Mouse (Mus musculus) stomach, postnatal 0 days (tissue): Measurements from ENCODE around the gene Psmd3. TPM values are rescaled to one million over a fixed set of nuclear protein-coding genes. Genes with fewer than 3 reads are reported as not detected.
"Not testable (repeated sequence)": the region's sequence is repeated elsewhere in the genome, so short reads cannot be mapped to it uniquely, and the experiment has no call there.

Experiments
- ATAC-seq: fragments of 200-750 bp; cut with Nextera tagmentation; 2 replicates; pipeline ENCODE4 v1.8.0; 2017; ENCODE audit not compliant: low FRiP score, low TSS enrichment
- DNase-seq: peaks from one replicate; pipeline ENCODE4 v3.0.0-alpha.2; 2016; ENCODE audit warnings: low spot score
- H3K27ac ChIP-seq: fragments of 300-500 bp; sonication (generic); replicated peaks from 2 replicates; pipeline ENCODE4 v1.5.1; 2014; ENCODE audit warnings: mild to moderate bottlenecking, control low read depth
- H3K27me3 ChIP-seq: fragments of 300-500 bp; sonication (generic); 2 replicates; pipeline ENCODE4 v1.6.1; 2014; ENCODE audit warnings: low read length; ENCODE audit not compliant: control insufficient read depth, insufficient read depth
- H3K36me3 ChIP-seq: fragments of 300-500 bp; sonication (generic); 2 replicates; pipeline ENCODE4 v1.6.1; 2014; ENCODE audit warnings: low read length, mixed read lengths; ENCODE audit not compliant: control insufficient read depth, insufficient read depth
- H3K4me1 ChIP-seq: fragments of 300-500 bp; sonication (generic); replicated peaks from 2 replicates; pipeline ENCODE4 v1.6.1; 2014; ENCODE audit warnings: antibody characterized with exemption; ENCODE audit not compliant: control insufficient read depth, insufficient read depth
- H3K4me2 ChIP-seq: fragments of 300-500 bp; sonication (generic); replicated peaks from 2 replicates; pipeline ENCODE4 v1.6.1; 2014; ENCODE audit warnings: low read depth, mild to moderate bottlenecking, control low read depth, moderate library complexity
- H3K4me3 ChIP-seq: fragments of 300-500 bp; sonication (generic); 2 replicates; pipeline ENCODE4 v1.5.1; 2014; ENCODE audit warnings: low read depth, low read length, control low read depth
- H3K9ac ChIP-seq: fragments of 300-500 bp; sonication (generic); 2 replicates; pipeline ENCODE4 v1.6.1; 2014; ENCODE audit warnings: mild to moderate bottlenecking, low read length, control low read depth, mixed read lengths
- H3K9me3 ChIP-seq: fragments of 300-500 bp; sonication (generic); 2 replicates; pipeline ENCODE4 v1.6.1; 2016; ENCODE audit warnings: low read length; ENCODE audit not compliant: control insufficient read depth
- CTCF ChIP-seq: IDR thresholded peaks from 2 replicates; pipeline ENCODE4 v1.5.1; 2016; ENCODE audit warnings: antibody characterized with exemption, low read depth, mild to moderate bottlenecking, moderate library complexity
- EP300 ChIP-seq: optimal IDR thresholded peaks from 2 replicates; pipeline ENCODE3; 2016; ENCODE audit warnings: antibody characterized with exemption
- WGBS: fragments of 180-500 bp; shearing (Covaris S2); extraction: QIAGEN DNeasy Blood & Tissue Kit; methylation state at CpG from one replicate; pipeline ENCODE4 v1.1.7; 2014; 5-methylcytosine and 5-hydroxymethylcytosine counted together
- polyA plus RNA-seq: library from polyadenylated mRNA; unstranded; fragments of >200 nt; fragmentation: Nextera tagmentation; extraction: Ambion mirVana; gene quantifications from 2 replicates; pipeline ENCODE4 v1.2.1, GENCODE M21; 2015

The Psmd3 gene
- polyA plus RNA-seq, 1 experiment from 2014 or later: 120 TPM

DNA sequence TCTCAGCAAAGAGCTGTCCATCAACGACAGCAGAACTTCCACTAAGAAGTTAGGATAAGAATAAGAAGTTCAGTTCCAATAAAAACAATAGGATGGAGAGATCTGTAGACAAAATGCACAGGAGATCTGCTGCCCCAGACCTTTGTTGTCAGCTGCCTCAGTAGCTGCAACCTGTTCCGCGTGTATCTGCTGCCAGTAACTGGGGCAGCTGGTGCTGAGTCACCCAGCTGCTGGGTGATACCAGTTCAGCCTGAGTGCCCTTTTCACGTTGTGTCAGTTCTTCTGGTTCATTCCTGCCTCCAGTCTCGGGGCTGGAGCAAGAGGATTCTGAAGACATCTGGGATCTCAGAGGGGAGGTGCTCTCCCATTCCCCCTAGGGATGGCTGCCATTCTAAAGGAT, 10.5 kb upstream of the Psmd3 start:
- Histone ChIP-seq H3K4me2 (no peak overlapping the region), H3K36me3 (no peaks in the 10 kb centered on the region), H3K9me3 (no peaks in the 10 kb centered on the region), H3K4me1 (no peaks in the 10 kb centered on the region), H3K4me3 (no peak overlapping the region), H3K9ac (no peak overlapping the region), H3K27me3 (no peaks in the 10 kb centered on the region), H3K27ac (no peak overlapping the region)
- DNase-seq: no peak
- WGBS: 31% methylated on average over 5 of the region's 5 CpGs
- TF ChIP-seq CTCF: no peak
- TF ChIP-seq EP300: no peak
- no peak for ATAC-seq

GRCm38 (mm10) chr11:98672482-98672881, 9.9 kb upstream of the Psmd3 start:
- Histone ChIP-seq H3K9ac (no peak overlapping the region), H3K27me3 (no peaks in the 10 kb centered on the region), H3K4me2 (no peak overlapping the region), H3K4me3 (no peak overlapping the region), H3K4me1 (no peaks in the 10 kb centered on the region), H3K9me3 (no peaks in the 10 kb centered on the region), H3K36me3 (no peaks in the 10 kb centered on the region), H3K27ac (0 out of 2 replicates have a peak overlapping the region, but pooled peaks have one; percentile 4)
- no peak for TF ChIP-seq CTCF
- no peak for ATAC-seq
- DNase-seq: no peak
- 69% methylated on average over 5 of the region's 5 CpGs for WGBS

DNA sequence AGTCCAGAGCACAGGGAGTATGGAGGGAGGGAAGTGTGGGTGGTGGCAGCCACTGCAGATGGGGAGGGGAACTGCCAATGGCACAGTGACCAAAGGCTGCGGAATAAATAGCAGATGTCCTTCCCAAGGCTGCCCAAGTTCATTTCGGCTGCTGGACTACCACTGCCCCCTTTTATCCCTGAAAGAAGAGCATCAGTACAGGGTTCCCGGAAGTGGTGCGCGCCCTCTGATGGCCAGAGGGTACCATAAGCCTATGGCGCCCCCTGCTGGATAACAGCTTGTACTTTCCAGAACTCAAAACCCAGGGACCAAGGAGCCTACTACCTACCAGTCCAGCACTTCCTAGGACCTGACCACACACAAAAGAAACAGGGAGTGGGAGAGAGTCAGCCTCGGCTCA, 9.2 kb upstream of the Psmd3 start:
- WGBS: 2% methylated on average over 6 of the region's 7 CpGs
- not testable (repeated sequence) for H3K4me2 ChIP-seq, H3K9me3 ChIP-seq, H3K4me1 ChIP-seq, H3K9ac ChIP-seq, H3K27me3 ChIP-seq, H3K36me3 ChIP-seq, H3K4me3 ChIP-seq, H3K27ac ChIP-seq
- DNase-seq (peak; percentile 67), ATAC-seq (peak; percentile 71)
- peak; percentile 72 for TF ChIP-seq CTCF

GRCm38 (mm10) chr11:98675829-98676363, 6.5 kb upstream of the Psmd3 start:
- Histone ChIP-seq H3K36me3 (no peaks in the 10 kb centered on the region), H3K27me3 (no peaks in the 10 kb centered on the region), H3K9ac (no peak overlapping the region), H3K4me2 (no peak overlapping the region), H3K4me1 (no peaks in the 10 kb centered on the region), H3K27ac (no peak overlapping the region), H3K9me3 (no peaks in the 10 kb centered on the region), H3K4me3 (no peak overlapping the region)
- no peak for ATAC-seq
- TF ChIP-seq CTCF: no peak
- TF ChIP-seq EP300: no peak
- DNase-seq: no peak
- 35% methylated on average over 7 of the region's 7 CpGs for WGBS

GRCm38 (mm10) chr11:98680023-98680422, 2.3 kb upstream of the Psmd3 start:
- ATAC-seq: no peak
- Histone ChIP-seq H3K27ac (no peak overlapping the region), H3K9me3 (no peaks in the 10 kb centered on the region), H3K27me3 (no peaks in the 10 kb centered on the region), H3K4me3 (no peak overlapping the region), H3K4me2 (no peak overlapping the region), H3K4me1 (no peaks in the 10 kb centered on the region), H3K9ac (no peak overlapping the region), H3K36me3 (peaks cover 2% of the 10 kb centered on the region)
- TF ChIP-seq EP300: no peak
- TF ChIP-seq CTCF: peak; percentile 49
- 96% methylated on average over 1 of the region's 1 CpGs for WGBS
- no peak for DNase-seq

- H3K36me3 ChIP-seq, ATAC-seq, DNase-seq, H3K27ac ChIP-seq, H3K9ac ChIP-seq, H3K4me3 ChIP-seq, H3K4me1 ChIP-seq, H3K27me3 ChIP-seq, H3K4me2 ChIP-seq, H3K9me3 ChIP-seq: not testable (repeated sequence)
- 82% methylated on average over 4 of the region's 4 CpGs for WGBS
Measured at GRCm38 (mm10) chr11:98680595-98680994, 1.8 kb upstream of the Psmd3 start.
